Mouse (Mus musculus): ENCODE measurements around the gene Fam172a. TPM values are rescaled to one million over a fixed set of nuclear protein-coding genes. Genes with fewer than 3 reads are reported as not detected.

Fam172a gene
- polyA plus RNA-seq, 1 experiment, result 6.1 TPM

- H3K4me3 ChIP-seq (ENCODE audit: low read depth, low read length), result no peak overlapping the region
- H3K36me3 ChIP-seq (ENCODE audit: control insufficient read depth, insufficient read depth, low read length), result no peaks in the 10 kb centered on the region
- 18% methylated on average over 5 of the region's 5 CpGs for WGBS
- H3K4me1 ChIP-seq (ENCODE audit: control insufficient read depth, insufficient read depth, insufficient read length, low read length), result no peaks in the 10 kb centered on the region
- H3K27me3 ChIP-seq (ENCODE audit: control insufficient read depth, insufficient read depth, low read length), result peaks cover 68% of the 10 kb centered on the region
- no peak overlapping the region for H3K27ac ChIP-seq (ENCODE audit: insufficient read depth, low read depth, low read length)
- TF ChIP-seq CTCF (IDR thresholded peaks at IDR 0.05; ENCODE audit: extremely low read depth, insufficient read length, insufficient replicate concordance, low read depth, low read length) (no peak), POLR2A (IDR thresholded peaks at IDR 0.05; ENCODE audit: low read depth, low read length) (no peak)
These were observed 481.2 kb downstream of the Fam172a start for GRCm38 (mm10) chr13:78183004-78183403.

GRCm38 (mm10) chr13:78183986-78184385, 482.2 kb downstream of the Fam172a start:
- no peak for TF ChIP-seq POLR2A (IDR thresholded peaks at IDR 0.05; ENCODE audit: low read depth, low read length)
- TF ChIP-seq CTCF (IDR thresholded peaks at IDR 0.05; ENCODE audit: extremely low read depth, insufficient read length, insufficient replicate concordance, low read depth, low read length), result no peak
- no peaks in the 10 kb centered on the region for H3K36me3 ChIP-seq (ENCODE audit: control insufficient read depth, insufficient read depth, low read length)
- no peak overlapping the region for H3K4me3 ChIP-seq (ENCODE audit: low read depth, low read length)
- H3K27me3 ChIP-seq (ENCODE audit: control insufficient read depth, insufficient read depth, low read length), result peaks cover 74% of the 10 kb centered on the region
- H3K27ac ChIP-seq (ENCODE audit: insufficient read depth, low read depth, low read length), result no peak overlapping the region
- no peaks in the 10 kb centered on the region for H3K4me1 ChIP-seq (ENCODE audit: control insufficient read depth, insufficient read depth, insufficient read length, low read length)
- 17% methylated on average over 5 of the region's 5 CpGs for WGBS

GRCm38 (mm10) chr13:78184786-78185466, 483.1 kb downstream of the Fam172a start:
- Histone ChIP-seq H3K27ac (ENCODE audit: insufficient read depth, low read depth, low read length) (no peak overlapping the region), H3K4me3 (ENCODE audit: low read depth, low read length) (no peak overlapping the region), H3K36me3 (ENCODE audit: control insufficient read depth, insufficient read depth, low read length) (no peaks in the 10 kb centered on the region), H3K27me3 (ENCODE audit: control insufficient read depth, insufficient read depth, low read length) (peaks cover 70% of the 10 kb centered on the region), H3K4me1 (ENCODE audit: control insufficient read depth, insufficient read depth, insufficient read length, low read length) (no peaks in the 10 kb centered on the region)
- no peak for TF ChIP-seq CTCF (IDR thresholded peaks at IDR 0.05; ENCODE audit: extremely low read depth, insufficient read length, insufficient replicate concordance, low read depth, low read length)
- no peak for TF ChIP-seq POLR2A (IDR thresholded peaks at IDR 0.05; ENCODE audit: low read depth, low read length)
- 11% methylated on average over 14 of the region's 14 CpGs for WGBS

- TF ChIP-seq POLR2A (IDR thresholded peaks at IDR 0.05; ENCODE audit: low read depth, low read length) (no peak), CTCF (IDR thresholded peaks at IDR 0.05; ENCODE audit: extremely low read depth, insufficient read length, insufficient replicate concordance, low read depth, low read length) (peak; percentile 29; the same call in 1 of the 2 replicates)
- 27% methylated on average over 12 of the region's 12 CpGs for WGBS
- Histone ChIP-seq H3K27ac (ENCODE audit: insufficient read depth, low read depth, low read length) (no peak overlapping the region), H3K4me3 (ENCODE audit: low read depth, low read length) (no peak overlapping the region), H3K27me3 (ENCODE audit: control insufficient read depth, insufficient read depth, low read length) (peaks cover 62% of the 10 kb centered on the region), H3K36me3 (ENCODE audit: control insufficient read depth, insufficient read depth, low read length) (no peaks in the 10 kb centered on the region), H3K4me1 (ENCODE audit: control insufficient read depth, insufficient read depth, insufficient read length, low read length) (no peaks in the 10 kb centered on the region)
These were observed 484.6 kb downstream of the Fam172a start for GRCm38 (mm10) chr13:78186340-78186946.

GRCm38 (mm10) chr13:78187833-78188232, 486.0 kb downstream of the Fam172a start:
- peaks cover 49% of the 10 kb centered on the region for H3K27me3 ChIP-seq (ENCODE audit: control insufficient read depth, insufficient read depth, low read length)
- TF ChIP-seq CTCF (IDR thresholded peaks at IDR 0.05; ENCODE audit: extremely low read depth, insufficient read length, insufficient replicate concordance, low read depth, low read length), result no peak
- no peak for TF ChIP-seq POLR2A (IDR thresholded peaks at IDR 0.05; ENCODE audit: low read depth, low read length)
- no peak overlapping the region for H3K4me3 ChIP-seq (ENCODE audit: low read depth, low read length)
- no peaks in the 10 kb centered on the region for H3K36me3 ChIP-seq (ENCODE audit: control insufficient read depth, insufficient read depth, low read length)
- no peak overlapping the region for H3K27ac ChIP-seq (ENCODE audit: insufficient read depth, low read depth, low read length)
- H3K4me1 ChIP-seq (ENCODE audit: control insufficient read depth, insufficient read depth, insufficient read length, low read length), result no peaks in the 10 kb centered on the region
- 42% methylated on average over 5 of the region's 5 CpGs for WGBS

GRCm38 (mm10) chr13:78189586-78189985, 487.8 kb downstream of the Fam172a start:
- no peaks in the 10 kb centered on the region for H3K36me3 ChIP-seq (ENCODE audit: control insufficient read depth, insufficient read depth, low read length)
- H3K4me3 ChIP-seq (ENCODE audit: low read depth, low read length), result no peak overlapping the region
- peaks cover 46% of the 10 kb centered on the region for H3K27me3 ChIP-seq (ENCODE audit: control insufficient read depth, insufficient read depth, low read length)
- no peaks in the 10 kb centered on the region; the same call in 1 of the 2 replicates for H3K4me1 ChIP-seq (ENCODE audit: control insufficient read depth, insufficient read depth, insufficient read length, low read length)
- H3K27ac ChIP-seq (ENCODE audit: insufficient read depth, low read depth, low read length), result no peak overlapping the region
- 32% methylated on average over 10 of the region's 10 CpGs for WGBS
- TF ChIP-seq CTCF (IDR thresholded peaks at IDR 0.05; ENCODE audit: extremely low read depth, insufficient read length, insufficient replicate concordance, low read depth, low read length) (no peak), POLR2A (IDR thresholded peaks at IDR 0.05; ENCODE audit: low read depth, low read length) (no peak)

- Histone ChIP-seq H3K4me3 (ENCODE audit: low read depth, low read length) (no peak overlapping the region), H3K4me1 (ENCODE audit: control insufficient read depth, insufficient read depth, insufficient read length, low read length) (peaks cover 6% of the 10 kb centered on the region; the same call in 1 of the 2 replicates), H3K27ac (ENCODE audit: insufficient read depth, low read depth, low read length) (no peak overlapping the region), H3K27me3 (ENCODE audit: control insufficient read depth, insufficient read depth, low read length) (peaks cover 43% of the 10 kb centered on the region), H3K36me3 (ENCODE audit: control insufficient read depth, insufficient read depth, low read length) (no peaks in the 10 kb centered on the region)
- TF ChIP-seq CTCF (IDR thresholded peaks at IDR 0.05; ENCODE audit: extremely low read depth, insufficient read length, insufficient replicate concordance, low read depth, low read length) (no peak), POLR2A (IDR thresholded peaks at IDR 0.05; ENCODE audit: low read depth, low read length) (no peak)
- WGBS, result 36% methylated on average over 4 of the region's 4 CpGs
These were observed 491.4 kb downstream of the Fam172a start for GRCm38 (mm10) chr13:78193211-78193610.

Data from small intestine, adult 2 months (tissue).